Mouse (Mus musculus) midbrain, embryonic 12.5 days (tissue): ENCODE data around the gene Dazap2. TPM values are rescaled to one million over a fixed set of nuclear protein-coding genes. Genes with fewer than 3 reads are reported as not detected.

Experiments used
- ATAC-seq: fragments of 200-750 bp; cut with Nextera tagmentation; 2 replicates; pipeline ENCODE4 v1.8.0; 2017; ENCODE audit warnings: low read depth, moderate TSS enrichment, moderate library complexity; ENCODE audit not compliant: low FRiP score
- H3K27ac ChIP-seq: fragments of 300-500 bp; sonication (generic); replicated peaks from 2 replicates; pipeline ENCODE4 v1.5.1; 2016; ENCODE audit warnings: mild to moderate bottlenecking
- H3K27me3 ChIP-seq: fragments of 300-500 bp; sonication (generic); 2 replicates; pipeline ENCODE4 v1.6.1; 2016; ENCODE audit warnings: mild to moderate bottlenecking
- H3K36me3 ChIP-seq: fragments of 300-500 bp; sonication (generic); 2 replicates; pipeline ENCODE4 v1.6.1; 2016
- H3K4me1 ChIP-seq: fragments of 300-500 bp; sonication (generic); 2 replicates; pipeline ENCODE4 v1.6.1; 2016
- H3K4me2 ChIP-seq: fragments of 300-500 bp; sonication (generic); replicated peaks from 2 replicates; pipeline ENCODE4 v1.6.1; 2016; ENCODE audit warnings: mild to moderate bottlenecking, moderate library complexity
- H3K4me3 ChIP-seq: fragments of 300-500 bp; sonication (generic); 2 replicates; pipeline ENCODE4 v1.5.1; 2016; ENCODE audit warnings: mild to moderate bottlenecking
- H3K9ac ChIP-seq: fragments of 300-500 bp; sonication (generic); replicated peaks from 2 replicates; pipeline ENCODE4 v1.6.1; 2016; ENCODE audit warnings: mild to moderate bottlenecking, moderate library complexity
- H3K9me3 ChIP-seq: fragments of 300-500 bp; sonication (generic); 2 replicates; pipeline ENCODE4 v1.6.1; 2016; ENCODE audit warnings: mild to moderate bottlenecking
- WGBS: fragments of 180-500 bp; shearing (Covaris S2); methylation state at CpG from one replicate; pipeline ENCODE4 v1.1.7; 2016; 5-methylcytosine and 5-hydroxymethylcytosine counted together
- polyA plus RNA-seq: library from polyadenylated mRNA; unstranded; fragments of >200 nt; fragmentation: Nextera tagmentation; extraction: Ambion mirVana; gene quantifications from 2 replicates; pipeline ENCODE4 v1.2.1, GENCODE M21; 2016

Gene Dazap2
- 187 and 192 TPM in 2 replicates for polyA plus RNA-seq

DNA sequence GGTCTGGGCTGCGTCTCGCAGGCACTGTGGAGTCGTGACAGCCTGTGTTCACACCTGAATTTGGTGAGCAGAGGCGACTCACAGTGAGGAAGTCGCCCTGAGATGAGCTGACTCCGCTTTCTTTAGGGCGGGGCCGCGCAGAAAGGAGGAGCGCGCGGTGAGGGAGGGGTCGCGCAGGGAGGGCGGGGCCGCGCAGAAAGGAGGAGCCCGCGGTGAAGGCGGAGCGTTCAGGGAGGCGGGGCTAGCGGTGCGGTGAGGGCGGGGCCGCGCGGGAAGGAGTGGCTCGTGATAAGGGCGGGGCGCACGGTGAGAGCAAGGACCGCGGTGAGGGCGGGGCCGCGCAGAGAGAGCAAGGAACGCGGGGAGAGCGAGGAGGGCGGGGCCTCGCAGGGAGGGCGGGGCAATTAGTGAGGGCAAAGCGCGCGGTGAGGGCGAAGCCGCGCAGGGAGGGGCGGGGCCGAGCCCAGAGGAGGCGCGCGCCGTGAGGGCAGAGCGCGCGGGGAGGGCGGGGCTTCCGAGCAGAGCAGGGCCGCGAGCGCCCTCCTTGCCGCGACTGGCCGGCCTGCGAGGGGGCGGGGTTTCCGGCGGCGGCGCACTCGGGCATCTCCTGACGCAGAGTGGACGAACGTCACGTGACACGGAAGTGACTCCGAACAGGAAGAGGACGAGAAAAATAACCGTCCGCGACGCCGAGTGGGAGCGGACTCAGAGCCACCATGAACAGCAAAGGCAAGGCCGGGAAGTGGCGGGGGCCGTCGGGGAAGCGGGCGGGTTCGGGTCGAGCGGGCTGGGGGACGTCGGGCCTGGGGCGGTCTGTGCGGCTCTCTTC is at the start of gene Dazap2:
Gene Dazap2 (plus strand): TSS at position 354 of the 829 bp plus-strand sequence.
- H3K4me2 ChIP-seq, result peak within 1 kb of the TSS; percentile 82
- peaks cover 22% of the 10 kb centered on the region for H3K4me1 ChIP-seq
- peaks cover 26% of the 10 kb centered on the region for H3K36me3 ChIP-seq
- WGBS, result under 1% methylated on average over 69 of the region's 99 CpGs
- peak within 1 kb of the TSS; percentile 87 for H3K9ac ChIP-seq
- no peaks in the 10 kb centered on the region for H3K9me3 ChIP-seq
- H3K27me3 ChIP-seq, result peaks cover 3% of the 10 kb centered on the region; the same call in 1 of the 2 replicates
- peak within 1 kb of the TSS; percentile 95 for H3K4me3 ChIP-seq
- H3K27ac ChIP-seq, result peak within 1 kb of the TSS; percentile 97
- ATAC-seq, result peak; percentile 86

DNA sequence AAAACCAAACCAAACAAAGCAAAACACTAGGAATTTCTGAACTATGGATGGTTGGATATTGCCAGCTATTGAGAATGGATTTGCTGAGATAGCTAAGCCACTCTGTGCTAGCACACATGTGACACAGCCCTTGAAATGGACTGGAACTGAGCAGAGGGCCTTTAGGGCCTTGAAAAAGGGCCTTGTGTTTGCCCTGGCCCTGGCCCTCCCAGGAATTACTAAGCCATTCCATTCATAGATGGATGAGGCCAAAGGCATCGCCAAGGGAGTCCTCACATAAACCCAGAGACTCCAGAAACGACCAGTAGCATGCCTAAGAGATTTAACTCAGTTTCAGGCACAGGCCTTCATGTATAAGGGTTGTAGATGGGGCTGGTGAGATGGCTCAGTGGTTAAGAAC is 48.6 kb upstream of the Dazap2 start:
- WGBS, result 55% methylated on average over 2 of the region's 2 CpGs
- H3K4me2 ChIP-seq, result no peak overlapping the region
- H3K4me3 ChIP-seq, result no peak overlapping the region
- no peak for ATAC-seq
- no peak overlapping the region for H3K9ac ChIP-seq
- no peaks in the 10 kb centered on the region for H3K27me3 ChIP-seq
- no peak overlapping the region for H3K27ac ChIP-seq
- no peaks in the 10 kb centered on the region for H3K9me3 ChIP-seq
- no peaks in the 10 kb centered on the region for H3K4me1 ChIP-seq
- no peaks in the 10 kb centered on the region for H3K36me3 ChIP-seq

DNA sequence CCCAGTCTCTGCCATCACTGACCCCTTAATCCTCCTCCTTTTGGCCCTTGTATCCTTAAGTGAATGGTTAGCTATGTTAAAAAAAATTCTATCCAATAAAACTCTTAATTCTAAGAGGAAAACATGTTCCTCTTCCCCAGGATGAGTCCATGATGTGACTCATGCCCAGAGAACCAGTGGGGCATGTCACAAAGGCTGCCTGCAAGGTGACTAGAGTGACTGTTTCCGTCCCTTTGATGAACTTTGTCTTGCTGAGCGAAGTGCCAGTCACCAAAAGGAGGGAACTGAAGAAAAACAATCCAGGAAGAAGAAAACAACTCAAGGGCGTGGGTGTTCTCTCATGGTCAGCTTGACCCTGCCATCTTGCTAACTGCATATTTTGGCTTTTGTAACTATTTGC is 45.9 kb upstream of the Dazap2 start:
- Histone ChIP-seq H3K27me3 (no peaks in the 10 kb centered on the region), H3K4me2 (no peak overlapping the region), H3K9ac (no peak overlapping the region), H3K4me3 (no peak overlapping the region), H3K27ac (no peak overlapping the region), H3K4me1 (peaks cover 7% of the 10 kb centered on the region; the same call in 1 of the 2 replicates), H3K36me3 (no peaks in the 10 kb centered on the region), H3K9me3 (no peaks in the 10 kb centered on the region)
- WGBS, result 74% methylated on average over 3 of the region's 3 CpGs
- ATAC-seq, result no peak

DNA sequence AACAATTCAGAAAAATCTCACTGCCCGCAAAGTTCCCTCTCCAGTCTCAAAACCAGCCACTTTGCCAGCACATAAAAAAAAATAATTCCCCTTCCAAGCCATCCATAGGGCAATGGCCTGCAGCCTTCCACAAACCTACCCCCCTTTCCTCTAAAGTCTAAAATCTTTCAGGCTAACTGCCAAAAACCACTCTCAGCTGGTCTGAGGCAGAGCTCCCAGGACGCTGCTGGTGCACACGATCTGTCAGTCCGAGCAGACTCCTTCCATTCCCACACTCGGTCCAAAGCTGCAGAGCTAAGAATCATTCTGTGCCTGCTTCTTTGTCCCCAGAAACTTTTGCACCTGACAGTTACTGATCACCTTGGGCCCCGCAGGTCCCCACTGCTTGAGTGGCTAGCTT is 41.2 kb upstream of the Dazap2 start:
- Histone ChIP-seq H3K4me3 (no peak overlapping the region), H3K27ac (0 out of 2 replicates have a peak overlapping the region, but pooled peaks have one; percentile 3), H3K36me3 (peaks cover 31% of the 10 kb centered on the region), H3K4me1 (peaks cover 7% of the 10 kb centered on the region; the same call in 1 of the 2 replicates), H3K9ac (no peak overlapping the region), H3K27me3 (no peaks in the 10 kb centered on the region), H3K4me2 (no peak overlapping the region), H3K9me3 (no peaks in the 10 kb centered on the region)
- ATAC-seq, result no peak
- WGBS, result 72% methylated on average over 6 of the region's 6 CpGs

DNA sequence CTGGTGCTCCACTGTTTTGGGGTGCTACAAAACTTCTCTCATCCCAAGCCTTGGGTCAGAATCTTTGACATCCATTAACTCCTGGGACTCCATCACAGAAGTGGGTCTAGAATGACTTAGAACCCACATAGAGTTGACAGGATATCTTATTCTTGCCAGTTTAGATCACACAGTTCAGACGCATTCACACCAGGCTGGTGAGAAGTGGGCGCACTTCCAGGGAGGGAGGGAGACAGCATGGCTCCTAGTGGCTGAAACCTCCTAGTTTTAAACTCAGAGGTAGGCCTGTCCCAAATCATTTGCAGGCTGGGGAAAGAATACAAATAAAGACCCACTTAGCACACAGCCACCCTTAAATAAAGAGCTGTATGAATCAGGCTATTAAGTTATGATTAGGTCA is 40.8 kb upstream of the Dazap2 start:
- Histone ChIP-seq H3K36me3 (peaks cover 35% of the 10 kb centered on the region), H3K9me3 (no peaks in the 10 kb centered on the region), H3K4me3 (no peak overlapping the region), H3K4me1 (peaks cover 7% of the 10 kb centered on the region; the same call in 1 of the 2 replicates), H3K27me3 (no peaks in the 10 kb centered on the region), H3K4me2 (no peak overlapping the region), H3K9ac (no peak overlapping the region), H3K27ac (no peak overlapping the region)
- 81% methylated on average over 2 of the region's 2 CpGs for WGBS
- ATAC-seq, result no peak

DNA sequence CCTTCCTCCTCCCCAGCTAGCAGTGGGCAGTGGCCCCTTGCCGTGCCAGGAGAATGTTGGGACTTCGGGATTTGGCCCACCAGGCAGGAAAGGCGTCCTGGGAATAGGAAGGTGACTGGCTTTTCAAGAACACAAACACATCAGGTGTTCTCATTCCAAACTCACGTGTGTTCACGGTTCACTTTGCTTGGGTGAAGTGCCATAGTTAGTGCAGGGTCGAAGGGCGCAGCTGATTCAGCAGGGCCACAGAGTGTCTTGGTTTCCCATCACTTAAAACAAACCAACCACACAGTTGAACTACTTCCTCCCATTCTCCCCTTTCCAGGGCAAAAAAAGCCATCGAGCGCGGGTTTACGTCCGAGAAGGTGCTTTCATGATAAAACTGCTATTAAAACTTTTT is 39.8 kb upstream of the Dazap2 start:
- Histone ChIP-seq H3K27ac (no peak overlapping the region), H3K4me2 (no peak overlapping the region), H3K9ac (no peak overlapping the region), H3K27me3 (no peaks in the 10 kb centered on the region), H3K9me3 (no peaks in the 10 kb centered on the region), H3K36me3 (peaks cover 45% of the 10 kb centered on the region), H3K4me3 (no peak overlapping the region), H3K4me1 (peaks cover 7% of the 10 kb centered on the region; the same call in 1 of the 2 replicates)
- 82% methylated on average over 12 of the region's 12 CpGs for WGBS
- no peak for ATAC-seq

DNA sequence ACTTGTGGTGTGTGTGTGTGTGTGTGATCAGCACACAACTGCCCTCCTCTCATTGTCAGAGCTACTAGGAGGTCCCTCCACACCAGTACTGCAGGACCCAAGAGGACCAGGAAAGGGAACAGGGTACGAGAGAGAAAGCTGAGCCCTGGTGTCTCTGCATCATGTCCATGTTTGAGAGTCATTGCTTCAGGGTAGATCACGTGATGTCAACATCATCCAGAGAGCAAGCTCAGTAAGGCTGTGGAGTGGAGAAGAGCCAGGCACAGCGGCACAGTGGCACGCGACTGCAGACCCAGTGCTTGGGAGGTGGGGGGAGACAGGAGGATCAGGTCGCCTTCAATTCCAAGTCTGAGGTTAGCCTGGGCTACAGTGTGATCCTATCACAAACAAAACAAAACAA is 38.8 kb upstream of the Dazap2 start:
- Histone ChIP-seq H3K27ac (no peak overlapping the region), H3K27me3 (no peaks in the 10 kb centered on the region), H3K9me3 (no peaks in the 10 kb centered on the region), H3K36me3 (peaks cover 53% of the 10 kb centered on the region), H3K4me1 (peaks cover 7% of the 10 kb centered on the region; the same call in 1 of the 2 replicates), H3K9ac (no peak overlapping the region), H3K4me3 (no peak overlapping the region), H3K4me2 (no peak overlapping the region)
- 84% methylated on average over 6 of the region's 6 CpGs for WGBS
- no peak for ATAC-seq

DNA sequence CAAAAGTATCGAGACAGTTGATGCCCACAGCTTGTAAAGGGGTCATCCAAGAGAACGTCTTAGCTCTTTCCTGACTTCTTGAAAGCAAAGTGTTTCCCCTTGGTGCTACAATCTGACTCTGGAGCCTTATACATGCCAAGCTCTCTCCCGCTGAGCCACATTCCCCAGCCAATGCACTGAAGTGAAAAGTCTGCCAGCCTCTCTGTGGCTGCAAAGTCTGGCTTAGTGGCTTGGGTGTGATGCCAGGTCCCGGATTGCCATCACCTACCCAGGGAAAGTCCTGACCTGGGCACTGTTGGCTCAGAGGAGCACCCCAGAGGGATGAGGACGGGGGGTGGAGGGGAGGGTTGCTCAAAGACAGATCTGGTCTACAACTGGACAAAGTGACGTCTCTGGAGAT is 38.3 kb upstream of the Dazap2 start:
- H3K27me3 ChIP-seq, result no peaks in the 10 kb centered on the region
- peaks cover 53% of the 10 kb centered on the region for H3K36me3 ChIP-seq
- H3K9me3 ChIP-seq, result no peaks in the 10 kb centered on the region
- no peak overlapping the region for H3K9ac ChIP-seq
- no peak overlapping the region for H3K4me3 ChIP-seq
- no peak overlapping the region for H3K4me2 ChIP-seq
- H3K4me1 ChIP-seq, result peaks cover 7% of the 10 kb centered on the region; the same call in 1 of the 2 replicates
- ATAC-seq, result no peak
- 88% methylated on average over 6 of the region's 6 CpGs for WGBS
- no peak overlapping the region for H3K27ac ChIP-seq

DNA sequence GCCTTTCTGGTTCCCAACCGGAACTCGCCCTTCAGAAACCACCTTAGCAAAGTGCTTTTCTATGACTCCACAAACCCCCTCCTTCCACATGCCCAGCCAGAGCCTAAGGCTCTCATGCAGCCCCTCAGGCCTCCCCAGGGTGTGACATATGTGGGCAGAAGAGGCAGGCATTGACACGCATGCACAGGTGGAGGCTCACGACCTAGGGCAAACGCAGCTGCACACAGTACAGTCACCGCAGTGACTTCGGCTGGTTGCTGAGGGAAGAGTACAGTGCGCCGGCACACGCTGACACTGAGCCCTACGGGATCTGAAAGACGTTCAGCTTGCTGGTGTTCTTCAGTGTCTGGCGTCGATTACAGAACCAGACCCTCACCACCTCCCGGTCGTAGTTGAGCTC is 37.2 kb upstream of the Dazap2 start:
- Histone ChIP-seq H3K9me3 (no peaks in the 10 kb centered on the region), H3K4me3 (no peak overlapping the region), H3K27me3 (no peaks in the 10 kb centered on the region), H3K36me3 (peaks cover 60% of the 10 kb centered on the region), H3K4me2 (no peak overlapping the region), H3K27ac (no peak overlapping the region), H3K9ac (no peak overlapping the region), H3K4me1 (peaks cover 7% of the 10 kb centered on the region; the same call in 1 of the 2 replicates)
- WGBS, result 90% methylated on average over 16 of the region's 16 CpGs
- no peak for ATAC-seq

DNA sequence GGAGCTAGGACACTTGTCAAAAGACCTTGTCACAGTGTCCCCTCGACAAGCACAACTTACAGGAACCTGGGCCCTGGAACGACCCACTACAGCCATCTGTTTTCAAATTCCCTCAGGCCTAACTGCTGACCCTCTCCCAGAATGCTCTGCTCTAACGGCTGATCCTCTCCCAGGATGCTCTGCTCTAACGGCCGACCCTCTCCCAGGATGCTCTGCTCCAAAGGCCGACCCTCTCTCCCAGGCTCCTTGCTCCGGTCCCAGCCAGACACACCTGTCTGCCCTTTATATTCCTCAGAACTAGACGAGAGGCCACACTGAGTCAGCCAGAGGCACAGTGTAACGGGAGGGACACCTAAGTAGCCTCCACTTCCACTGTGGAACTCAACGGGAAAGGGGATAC is 35.0 kb upstream of the Dazap2 start:
- H3K4me2 ChIP-seq, result no peak overlapping the region
- 92% methylated on average over 10 of the region's 10 CpGs for WGBS
- H3K9me3 ChIP-seq, result no peaks in the 10 kb centered on the region
- no peak overlapping the region for H3K4me3 ChIP-seq
- H3K27ac ChIP-seq, result no peak overlapping the region
- H3K9ac ChIP-seq, result no peak overlapping the region
- no peaks in the 10 kb centered on the region for H3K4me1 ChIP-seq
- peaks cover 73% of the 10 kb centered on the region for H3K36me3 ChIP-seq
- no peaks in the 10 kb centered on the region for H3K27me3 ChIP-seq
- ATAC-seq, result no peak

DNA sequence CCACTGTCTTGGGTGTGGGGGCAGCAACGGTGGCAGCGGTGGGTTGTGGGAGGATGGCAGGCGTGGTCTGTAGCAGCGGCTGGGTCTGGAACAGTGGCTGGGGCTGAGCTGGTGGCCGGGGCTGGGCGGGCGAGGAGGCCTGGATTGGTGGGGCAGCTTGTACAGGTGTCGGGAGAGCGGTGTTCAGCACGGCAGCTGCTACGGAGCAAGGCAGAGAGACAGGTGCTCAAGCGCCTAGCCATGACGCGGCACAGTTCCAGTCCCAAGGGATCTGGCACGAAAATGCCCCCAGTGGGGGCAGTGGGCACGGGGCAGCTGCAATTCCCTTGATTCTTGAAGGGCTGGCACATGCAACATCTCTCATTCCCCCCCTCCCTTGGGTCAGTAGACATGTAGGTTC is 29.2 kb upstream of the Dazap2 start:
- no peak for ATAC-seq
- no peaks in the 10 kb centered on the region for H3K4me1 ChIP-seq
- H3K27me3 ChIP-seq, result no peaks in the 10 kb centered on the region
- no peak overlapping the region for H3K4me3 ChIP-seq
- no peaks in the 10 kb centered on the region for H3K9me3 ChIP-seq
- H3K4me2 ChIP-seq, result no peak overlapping the region
- H3K9ac ChIP-seq, result no peak overlapping the region
- no peak overlapping the region for H3K27ac ChIP-seq
- WGBS, result 90% methylated on average over 16 of the region's 16 CpGs
- H3K36me3 ChIP-seq, result peaks cover 69% of the 10 kb centered on the region

DNA sequence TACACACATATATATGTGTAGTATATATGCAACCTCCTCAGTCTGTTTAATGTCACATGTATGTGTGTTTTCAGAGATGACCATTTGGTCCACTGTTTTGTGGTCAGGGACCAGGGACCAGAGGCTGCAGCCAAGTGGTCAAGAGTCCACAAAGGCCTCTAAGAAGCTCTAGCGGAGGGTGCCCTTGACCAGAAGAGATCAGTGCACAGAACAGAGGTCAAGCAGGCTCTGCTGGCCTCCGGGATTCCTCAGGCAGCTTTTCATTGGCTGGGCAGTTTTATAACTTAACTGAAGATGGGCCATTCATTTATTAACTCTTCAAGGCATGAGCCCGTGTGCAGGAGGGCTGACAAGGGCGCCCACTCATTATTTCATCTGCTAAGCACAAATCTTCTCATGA is 28.0 kb upstream of the Dazap2 start:
- Histone ChIP-seq H3K9ac (no peak overlapping the region), H3K9me3 (no peaks in the 10 kb centered on the region), H3K4me1 (no peaks in the 10 kb centered on the region), H3K4me3 (no peak overlapping the region), H3K27me3 (no peaks in the 10 kb centered on the region), H3K27ac (no peak overlapping the region), H3K4me2 (no peak overlapping the region), H3K36me3 (peaks cover 72% of the 10 kb centered on the region)
- 85% methylated on average over 4 of the region's 4 CpGs for WGBS
- ATAC-seq, result no peak
